Mouse (Mus musculus) gastrocnemius, adult 2 months (tissue): ENCODE measurements at regions not wholly inside any gene's neighbourhood (a gene's known extent, or its start where the extent isn't known, plus 50 kb on each side); places are given as distances from the start of the nearest gene placed in this dataset.

Experiments used
- DNase-seq: peaks from one replicate; pipeline ENCODE4 v3.0.0; 2022
- H3K27ac ChIP-seq: fragments of 200-600 bp; 2 replicates; pipeline ENCODE4 v1.8.1; 2022; ENCODE audit warnings: mild to moderate bottlenecking
- H3K4me3 ChIP-seq: fragments of 200-600 bp; 2 replicates; pipeline ENCODE4 v1.8.1; 2022; ENCODE audit warnings: mild to moderate bottlenecking, moderate library complexity
- CTCF ChIP-seq: fragments of 200-600 bp; IDR thresholded peaks from 2 replicates; pipeline ENCODE4 v1.8.1; 2022; ENCODE audit warnings: antibody characterized with exemption, mild to moderate bottlenecking, moderate library complexity
- intact Hi-C: fragments of 180-260 bp; cut with DNase I; formaldehyde crosslinking; loops from one replicate; pipeline ENCODE4 v1.15.1; 2025

GRCm38 (mm10) chr3:81589109-81589508 is 343.3 kb upstream of the Ctso start:
- no peak for DNase-seq
- no peak overlapping the region for H3K27ac ChIP-seq
- intact Hi-C loops, result no loop called here

GRCm38 (mm10) chr3:81629157-81629556 is 303.2 kb upstream of the Ctso start:
- no peak overlapping the region for H3K27ac ChIP-seq
- intact Hi-C loops, result no loop called here
- H3K4me3 ChIP-seq, result no peak overlapping the region
- no peak for TF ChIP-seq CTCF
- DNase-seq, result no peak

More at GRCm38 (mm10) chr3:81589109-81589508, 343.3 kb upstream of the Ctso start:
- no peak overlapping the region for H3K4me3 ChIP-seq
- TF ChIP-seq CTCF, result no peak

- intact Hi-C loops, result no loop called here
- DNase-seq, result no peak
- TF ChIP-seq CTCF, result no peak
- no peak overlapping the region for H3K27ac ChIP-seq
- H3K4me3 ChIP-seq, result no peak overlapping the region
Measured at GRCm38 (mm10) chr3:81658490-81658889, 273.9 kb upstream of the Ctso start.

GRCm38 (mm10) chr3:81661620-81662019 is 270.8 kb upstream of the Ctso start:
- H3K4me3 ChIP-seq, result no peak overlapping the region
- TF ChIP-seq CTCF, result no peak
- H3K27ac ChIP-seq, result no peak overlapping the region
- no peak for DNase-seq
- intact Hi-C loops, result no loop called here

GRCm38 (mm10) chr3:81666262-81666661 is 266.1 kb upstream of the Ctso start:
- H3K4me3 ChIP-seq, result no peak overlapping the region
- intact Hi-C loops, result no loop called here
- TF ChIP-seq CTCF, result no peak
- no peak for DNase-seq
- H3K27ac ChIP-seq, result no peak overlapping the region

- no peak for TF ChIP-seq CTCF
- no peak overlapping the region for H3K4me3 ChIP-seq
- intact Hi-C loops, result no loop called here
- no peak overlapping the region for H3K27ac ChIP-seq
- DNase-seq, result peak; percentile 15
Measured at GRCm38 (mm10) chr3:81676570-81676969, 255.8 kb upstream of the Ctso start.

- TF ChIP-seq CTCF, result no peak
- H3K27ac ChIP-seq, result no peak overlapping the region
- no peak for DNase-seq
- no peak overlapping the region for H3K4me3 ChIP-seq
- intact Hi-C loops, result no loop called here
Measured at GRCm38 (mm10) chr3:81701974-81702697, 230.3 kb upstream of the Ctso start.

GRCm38 (mm10) chr3:81718911-81719310 is 213.5 kb upstream of the Ctso start:
- intact Hi-C loops, result no loop called here
- H3K4me3 ChIP-seq, result no peak overlapping the region
- TF ChIP-seq CTCF, result no peak

GRCm38 (mm10) chr3:81735463-81735862 is 196.9 kb upstream of the Ctso start:
- no peak overlapping the region for H3K27ac ChIP-seq
- H3K4me3 ChIP-seq, result no peak overlapping the region
- no peak for TF ChIP-seq CTCF
- no peak for DNase-seq
- intact Hi-C loops, result no loop called here

More at GRCm38 (mm10) chr3:81718911-81719310, 213.5 kb upstream of the Ctso start:
- DNase-seq, result no peak
- H3K27ac ChIP-seq, result no peak overlapping the region

- no peak for TF ChIP-seq CTCF
- Histone ChIP-seq H3K27ac (no peak overlapping the region), H3K4me3 (no peak overlapping the region)
- intact Hi-C loops, result no loop called here
- no peak for DNase-seq
Measured at GRCm38 (mm10) chr3:81736838-81737237, 195.6 kb upstream of the Ctso start.

- TF ChIP-seq CTCF, result no peak
- Histone ChIP-seq H3K27ac (no peak overlapping the region), H3K4me3 (no peak overlapping the region)
- intact Hi-C loops, result no loop called here
- no peak for DNase-seq
Measured at GRCm38 (mm10) chr3:81742124-81742523, 190.3 kb upstream of the Ctso start.

GRCm38 (mm10) chr3:81750164-81750563 is 182.2 kb upstream of the Ctso start:
- TF ChIP-seq CTCF, result no peak
- no peak overlapping the region for H3K4me3 ChIP-seq
- no peak for DNase-seq
- intact Hi-C loops, result no loop called here
- no peak overlapping the region for H3K27ac ChIP-seq

- Histone ChIP-seq H3K27ac (no peak overlapping the region), H3K4me3 (no peak overlapping the region)
- no peak for DNase-seq
- intact Hi-C loops, result no loop called here
- no peak for TF ChIP-seq CTCF
Measured at GRCm38 (mm10) chr3:81752955-81753354, 179.4 kb upstream of the Ctso start.

- no peak overlapping the region for H3K27ac ChIP-seq
- no peak overlapping the region for H3K4me3 ChIP-seq
- intact Hi-C loops, result no loop called here
- no peak for DNase-seq
- no peak for TF ChIP-seq CTCF
Measured at GRCm38 (mm10) chr3:81760383-81760782, 172.0 kb upstream of the Ctso start.
